ENCODE assay signal across 25 mouse cellular contexts in the genomic region with DNA sequence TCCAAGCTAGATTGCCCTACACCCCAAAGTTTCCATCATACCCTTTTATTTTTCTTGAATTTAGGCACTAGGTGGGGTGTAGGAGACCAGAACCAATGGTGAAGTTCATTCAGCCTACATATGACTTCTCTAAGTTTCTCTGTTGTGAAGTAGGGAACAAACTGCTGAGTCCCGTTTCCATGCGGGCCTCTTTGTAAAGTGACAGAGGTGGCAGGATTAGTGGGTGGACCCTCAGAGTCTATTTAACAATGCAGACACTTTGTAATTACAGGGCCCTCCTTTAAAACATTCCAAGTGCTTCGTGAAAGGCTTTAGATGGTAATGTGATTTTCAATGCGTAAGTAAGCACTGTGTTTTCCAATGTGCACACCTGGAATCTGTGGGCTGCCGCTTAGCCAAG.
"Had no signal": no experiment of that assay in that cellular context is flagged by ENCODE, and none has a peak within 500 bp of the region (broad histone marks: within the 10 kb centered on the region; RNA-seq: fewer than 3 reads in every experiment).

No protein-coding gene starts in this region.

- H3K9ac ChIP-seq: heart, embryonic 12.5 days; hindbrain, embryonic 13.5 days; hindbrain, embryonic 15.5 days; kidney, embryonic 15.5 days; limb, embryonic 12.5 days; liver, embryonic 13.5 days had no signal

- H3K27ac ChIP-seq: heart, embryonic 10.5 days; hindbrain, embryonic 13.5 days; hindbrain, embryonic 15.5 days; hindbrain, postnatal 0 days; kidney, embryonic 15.5 days; kidney, postnatal 0 days; limb, embryonic 12.5 days; liver, embryonic 13.5 days had no signal

- H3K4me1 ChIP-seq: heart, embryonic 10.5 days; heart, embryonic 12.5 days; hindbrain, embryonic 13.5 days; hindbrain, embryonic 15.5 days; kidney, embryonic 15.5 days; liver, embryonic 13.5 days had no signal

- H3K4me3 ChIP-seq: heart, embryonic 10.5 days; heart, embryonic 12.5 days; hindbrain, embryonic 13.5 days; hindbrain, embryonic 15.5 days; kidney, embryonic 15.5 days; limb, embryonic 12.5 days; liver, embryonic 13.5 days had no signal

- H3K4me2 ChIP-seq: heart, embryonic 12.5 days; hindbrain, embryonic 13.5 days; hindbrain, embryonic 15.5 days; kidney, embryonic 15.5 days; limb, embryonic 12.5 days; liver, embryonic 11.5 days; liver, embryonic 13.5 days had no signal

- H3K9me3 ChIP-seq: heart, embryonic 10.5 days; heart, embryonic 12.5 days; hindbrain, embryonic 13.5 days; hindbrain, embryonic 15.5 days; kidney, embryonic 15.5 days; limb, embryonic 12.5 days; liver, embryonic 13.5 days had no signal

- H3K27me3 ChIP-seq: heart, embryonic 12.5 days; hindbrain, embryonic 15.5 days; kidney, embryonic 15.5 days; limb, embryonic 12.5 days; liver, embryonic 13.5 days had no signal

- DNase-seq: gastrocnemius, postnatal 14 days; gastrocnemius, postnatal 36 days; heart, adult 18-20 months; heart, postnatal 14 days; heart, postnatal 36 days; kidney, adult 11 months; kidney, adult 2 months; kidney, adult 9 months; kidney, postnatal 14 days; kidney, postnatal 36 days; layer of hippocampus, adult 9-11 months; layer of hippocampus, postnatal 36 days; left cerebral cortex, postnatal 4 days; liver; liver, embryonic 13.5 days had no signal

- ATAC-seq: hindbrain, postnatal 0 days; intestine, embryonic 16.5 days had no signal

- H3K36me3 ChIP-seq: heart, embryonic 10.5 days; heart, embryonic 12.5 days; hindbrain, embryonic 13.5 days; hindbrain, embryonic 15.5 days; kidney, embryonic 15.5 days; limb, embryonic 12.5 days; liver, embryonic 13.5 days had no signal
